In genomic region chr15:83760683-83761082, GRCm38 (mm10) we compare ENCODE assay signal across 9 mouse cellular contexts. TPM values are rescaled to one million over a fixed set of nuclear protein-coding genes. Genes with fewer than 3 reads are reported as not detected.
DNase-seq lines count a peak whose midpoint lies in the region; ATAC-seq and TF ChIP-seq lines count a peak whose summit lies in the region.
"Had no signal": no experiment of that assay in that cellular context is flagged by ENCODE, and none has a peak within 500 bp of the region (broad histone marks: within the 10 kb centered on the region; RNA-seq: fewer than 3 reads in every experiment).

No protein-coding gene starts in this region.

- no peaks in the 10 kb centered on the region for H3K36me3 ChIP-seq in kidney, postnatal 0 days (ENCODE audit: insufficient read depth, low read length)
- no peaks in the 10 kb centered on the region for H3K36me3 ChIP-seq in kidney, embryonic 14.5 days (ENCODE audit: control insufficient read depth, insufficient read depth, low read length)
- H3K36me3 ChIP-seq in limb, embryonic 11.5 days (ENCODE audit: control insufficient read depth, insufficient read depth, low read length), result no peaks in the 10 kb centered on the region
- H3K36me3 ChIP-seq: liver, embryonic 15.5 days had no signal

- no peaks in the 10 kb centered on the region for H3K9me3 ChIP-seq in kidney, postnatal 0 days (replicated peaks; ENCODE audit: low read length)
- H3K9me3 ChIP-seq in kidney, embryonic 14.5 days (ENCODE audit: control insufficient read depth, low read length), result no peaks in the 10 kb centered on the region
- H3K9me3 ChIP-seq in limb, embryonic 11.5 days (ENCODE audit: control insufficient read depth, low read length), result no peaks in the 10 kb centered on the region
- H3K9me3 ChIP-seq: liver, embryonic 15.5 days had no signal

- TF ChIP-seq CTCF in kidney, postnatal 0 days (IDR thresholded peaks at IDR 0.05; ENCODE audit: low read depth), result peak; percentile 80

- no peak overlapping the region for H3K4me2 ChIP-seq in kidney, postnatal 0 days (ENCODE audit: low read length)
- H3K4me2 ChIP-seq in kidney, embryonic 14.5 days (replicated peaks; ENCODE audit: low read depth, low read length), result no peak overlapping the region
- H3K4me2 ChIP-seq in limb, embryonic 11.5 days (ENCODE audit: low read depth, severe bottlenecking), result no peak overlapping the region
- H3K4me2 ChIP-seq: liver, embryonic 15.5 days had no signal

- no peaks in the 10 kb centered on the region for H3K4me1 ChIP-seq in kidney, postnatal 0 days (replicated peaks; ENCODE audit: insufficient read depth, low read length)
- no peaks in the 10 kb centered on the region for H3K4me1 ChIP-seq in kidney, embryonic 14.5 days (ENCODE audit: control insufficient read depth, insufficient read depth, low read length)
- peaks cover 4% of the 10 kb centered on the region for H3K4me1 ChIP-seq in limb, embryonic 11.5 days (ENCODE audit: control insufficient read depth, insufficient read depth, low read length)
- H3K4me1 ChIP-seq: liver, embryonic 15.5 days had no signal

- H3K27ac ChIP-seq in kidney, postnatal 0 days, result no peak overlapping the region
- no peak overlapping the region for H3K27ac ChIP-seq in kidney, embryonic 14.5 days (ENCODE audit: low read depth, low read length)
- no peak overlapping the region for H3K27ac ChIP-seq in limb, embryonic 11.5 days (replicated peaks; ENCODE audit: low read depth, low read length)
- H3K27ac ChIP-seq: liver, embryonic 15.5 days had no signal

- no peak for ATAC-seq in kidney, postnatal 0 days (replicated peaks; ENCODE audit: low FRiP score, low read depth)
- no peak for ATAC-seq in kidney, embryonic 14.5 days (ENCODE audit: low FRiP score, low TSS enrichment)
- ATAC-seq in limb, embryonic 11.5 days (ENCODE audit: insufficient number of reproducible peaks, low FRiP score, low TSS enrichment, low read depth), result 0 out of 2 replicates have a peak, but pooled peaks have one; percentile 15
- no peak for ATAC-seq in erythroid progenitor cell, adult 5-6 weeks (replicated peaks; ENCODE audit: low FRiP score, poor library complexity, severe bottlenecking)

- peak; percentile 42 for DNase-seq in kidney, postnatal 0 days (ENCODE audit: low spot score)
- DNase-seq in MN1 (ENCODE audit: low spot score), result peak; percentile 65
- peak; percentile 22 for DNase-seq in cerebellum, adult 9-10 months
- peak; percentile 68 to 72 for DNase-seq in frontal cortex, postnatal 25 days (ENCODE audit: low spot score in 2 of 2)
- DNase-seq in limb, embryonic 11.5 days (ENCODE audit: low spot score), result peak; percentile 86
- DNase-seq in retina, embryonic 14.5 days (ENCODE audit: low spot score), result peak; percentile 82

- no peak overlapping the region for H3K9ac ChIP-seq in kidney, postnatal 0 days (ENCODE audit: low read depth, low read length)
- no peak overlapping the region for H3K9ac ChIP-seq in kidney, embryonic 14.5 days (ENCODE audit: low read depth, low read length)
- H3K9ac ChIP-seq in limb, embryonic 11.5 days (ENCODE audit: low read length), result no peak overlapping the region
- H3K9ac ChIP-seq: liver, embryonic 15.5 days had no signal

- no peak overlapping the region for H3K4me3 ChIP-seq in kidney, postnatal 0 days (replicated peaks; ENCODE audit: low read depth, low read length)
- no peak overlapping the region for H3K4me3 ChIP-seq in kidney, embryonic 14.5 days (ENCODE audit: low read length)
- no peak overlapping the region for H3K4me3 ChIP-seq in limb, embryonic 11.5 days (ENCODE audit: low read depth, low read length)
- H3K4me3 ChIP-seq: liver, embryonic 15.5 days had no signal

- H3K27me3 ChIP-seq in kidney, postnatal 0 days (ENCODE audit: insufficient read depth, low read length), result no peaks in the 10 kb centered on the region
- H3K27me3 ChIP-seq in kidney, embryonic 14.5 days (ENCODE audit: control insufficient read depth, insufficient read depth, low read length), result no peaks in the 10 kb centered on the region
- no peaks in the 10 kb centered on the region for H3K27me3 ChIP-seq in limb, embryonic 11.5 days (ENCODE audit: control insufficient read depth, insufficient read depth, low read length)
- H3K27me3 ChIP-seq: liver, embryonic 15.5 days had no signal

- WGBS in kidney, postnatal 0 days, result 11% methylated on average over 10 of the region's 10 CpGs
- 8% methylated on average over 10 of the region's 10 CpGs for WGBS in kidney, embryonic 14.5 days
- 4% methylated on average over 10 of the region's 10 CpGs for WGBS in limb, embryonic 11.5 days

RNA-seq across cellular contexts. Expression of gene Mpped1, which starts 18.6 kb away (rescaled TPM):
- 0.11 and 0.22 TPM in 2 replicates for polyA plus RNA-seq in kidney, postnatal 0 days (2015; fragmentation: Nextera tagmentation; extraction: Ambion mirVana)
- 0.37 and 0.50 TPM in 2 replicates for polyA plus RNA-seq in kidney, embryonic 14.5 days (2014; fragmentation: Nextera tagmentation; extraction: Ambion mirVana)
- polyA plus RNA-seq in limb, embryonic 11.5 days (2014; fragmentation: Nextera tagmentation; extraction: Ambion mirVana), result 4.3 TPM in 2 replicates
- total RNA-seq in erythroid progenitor cell, adult 5-6 weeks (2015; ENCODE audit: low replicate concordance), result not detected in 2 replicates
- not detected in 2 replicates for total RNA-seq in erythroid progenitor cell, adult 5-6 weeks (2017; ENCODE audit: low replicate concordance)

RNA-seq across cellular contexts. Expression of gene Scube1, which starts 35.9 kb away (rescaled TPM):
- 3.0 and 3.3 TPM in 2 replicates for polyA plus RNA-seq in kidney, postnatal 0 days (2015; fragmentation: Nextera tagmentation; extraction: Ambion mirVana)
- 4.7 and 7.4 TPM in 2 replicates for polyA plus RNA-seq in kidney, embryonic 14.5 days (2014; fragmentation: Nextera tagmentation; extraction: Ambion mirVana)
- polyA plus RNA-seq in limb, embryonic 11.5 days (2014; fragmentation: Nextera tagmentation; extraction: Ambion mirVana), result 62.3 and 70.9 TPM in 2 replicates
- not detected in 2 replicates for total RNA-seq in erythroid progenitor cell, adult 5-6 weeks (2015; ENCODE audit: low replicate concordance)
- total RNA-seq in erythroid progenitor cell, adult 5-6 weeks (2017; ENCODE audit: low replicate concordance), result not detected in 2 replicates

Comparison
In these comparisons a context has a peak if more than half of its experiments do, and no peak if none do; other contexts are left out.
1. DNase-seq: peak in every context shown above with its lines; median percentile 86 in limb, embryonic 11.5 days; 82 in retina, embryonic 14.5 days; 70 in frontal cortex, postnatal 25 days; 65 in MN1; 42 in kidney, postnatal 0 days; 22 in cerebellum, adult 9-10 months.